ENCODE assay signal across 8 mouse cellular contexts in genomic region chr17:45298355-45298754, GRCm38 (mm10).
DNase-seq lines count a peak whose midpoint lies in the region; ATAC-seq lines count a peak whose summit lies in the region.
"Had no signal": no experiment of that assay in that cellular context is flagged by ENCODE, and none has a peak within 500 bp of the region (broad histone marks: within the 10 kb centered on the region; RNA-seq: fewer than 3 reads in every experiment).

No protein-coding gene starts in this region.

- H3K9ac ChIP-seq in midbrain, embryonic 14.5 days (replicated peaks; ENCODE audit: low read length): no peak overlapping the region
- no peak overlapping the region for H3K9ac ChIP-seq in limb, embryonic 15.5 days

- peaks cover 5% of the 10 kb centered on the region; the same call in 1 of the 2 replicates for H3K4me1 ChIP-seq in midbrain, embryonic 10.5 days
- no peaks in the 10 kb centered on the region for H3K4me1 ChIP-seq in midbrain, embryonic 14.5 days (ENCODE audit: control insufficient read depth, insufficient read depth, low read length)
- peaks cover 13% of the 10 kb centered on the region for H3K4me1 ChIP-seq in limb, embryonic 15.5 days

- H3K9me3 ChIP-seq in midbrain, embryonic 10.5 days (replicated peaks): no peaks in the 10 kb centered on the region
- no peaks in the 10 kb centered on the region for H3K9me3 ChIP-seq in midbrain, embryonic 14.5 days (ENCODE audit: control insufficient read depth, low read length)
- H3K9me3 ChIP-seq in limb, embryonic 15.5 days: no peaks in the 10 kb centered on the region

- WGBS in midbrain, embryonic 10.5 days: 33% methylated on average over 4 of the region's 4 CpGs
- WGBS in midbrain, embryonic 14.5 days: 40% methylated on average over 4 of the region's 4 CpGs
- 17% methylated on average over 4 of the region's 4 CpGs for WGBS in limb, embryonic 15.5 days

- H3K27me3 ChIP-seq in midbrain, embryonic 10.5 days (ENCODE audit: low read depth, poor library complexity, severe bottlenecking): no peaks in the 10 kb centered on the region
- H3K27me3 ChIP-seq in midbrain, embryonic 14.5 days (ENCODE audit: control insufficient read depth, insufficient read depth, low read length): no peaks in the 10 kb centered on the region
- 0 out of 2 replicates have a peak, but pooled peaks cover 6% of the 10 kb centered on the region for H3K27me3 ChIP-seq in limb, embryonic 15.5 days

- no peaks in the 10 kb centered on the region for H3K36me3 ChIP-seq in midbrain, embryonic 10.5 days
- no peaks in the 10 kb centered on the region for H3K36me3 ChIP-seq in midbrain, embryonic 14.5 days (ENCODE audit: control insufficient read depth, insufficient read depth, low read length)
- no peaks in the 10 kb centered on the region for H3K36me3 ChIP-seq in limb, embryonic 15.5 days

- no peak overlapping the region for H3K4me3 ChIP-seq in midbrain, embryonic 10.5 days
- H3K4me3 ChIP-seq in midbrain, embryonic 14.5 days (replicated peaks; ENCODE audit: low read depth, low read length): no peak overlapping the region
- no peak overlapping the region for H3K4me3 ChIP-seq in limb, embryonic 15.5 days

- no peak for ATAC-seq in midbrain, embryonic 14.5 days (ENCODE audit: low FRiP score, low TSS enrichment)
- ATAC-seq in limb, embryonic 15.5 days (ENCODE audit: insufficient number of reproducible peaks, low FRiP score, low TSS enrichment, low read depth): peak; percentile 50; the same call in 1 of the 2 replicates

- no peak overlapping the region for H3K4me2 ChIP-seq in midbrain, embryonic 14.5 days (ENCODE audit: low read length)
- no peak overlapping the region for H3K4me2 ChIP-seq in limb, embryonic 15.5 days

- intact Hi-C loops in left cerebral cortex, postnatal 4 days (cut with DNase I): no loop called here

- DNase-seq in midbrain, embryonic 10.5 days (ENCODE audit: low spot score): no peak
- DNase-seq in midbrain, embryonic 14.5 days: no peak
- peak; percentile 24 for DNase-seq in embryo, embryonic 9.5 days (ENCODE audit: extremely low spot score)
- peak; percentile 70 for DNase-seq in thymus, postnatal 14 days
- no peak for DNase-seq in left cerebral cortex, postnatal 4 days
- DNase-seq in urinary bladder, postnatal 36 days (ENCODE audit: low spot score in 2 of 2): no peak
- DNase-seq: cerebellum, postnatal 14 days had no signal

- H3K27ac ChIP-seq in midbrain, embryonic 10.5 days (replicated peaks): 0 out of 2 replicates have a peak overlapping the region, but pooled peaks have one; percentile 18
- no peak overlapping the region for H3K27ac ChIP-seq in midbrain, embryonic 14.5 days (replicated peaks; ENCODE audit: low read depth, low read length)
- no peak overlapping the region for H3K27ac ChIP-seq in limb, embryonic 15.5 days

Comparison
In these comparisons a context has a peak if more than half of its experiments do, and no peak if none do; other contexts are left out.
1. DNase-seq: peak in embryo, embryonic 9.5 days (single experiment) and thymus, postnatal 14 days (single experiment); none in midbrain, embryonic 10.5 days (single experiment), midbrain, embryonic 14.5 days (single experiment), left cerebral cortex, postnatal 4 days (single experiment) and urinary bladder, postnatal 36 days (0 of 2).